Mouse (Mus musculus): ENCODE data around the gene Rsl1. TPM values are rescaled to one million over a fixed set of nuclear protein-coding genes. Genes with fewer than 3 reads are reported as not detected.
"Not testable (repeated sequence)": the region's sequence is repeated elsewhere in the genome, so short reads cannot be mapped to it uniquely, and the experiment has no call there.

The Rsl1 gene
- total RNA-seq (2018; cell fraction: chromatin; rRNA removed): 10 to 100 TPM in 2 of 26 experiments, 1 to 10 TPM in 24; 2.8 to 17.2 (median 7.1) TPM
- 10 to 100 TPM in 11 of 26 experiments, 1 to 10 TPM in 15; 5.6 to 13.8 (median 9.7) TPM for total RNA-seq (2018; cell fraction: cytosol; rRNA removed)
- 10 to 100 TPM in 9 of 26 experiments, 1 to 10 TPM in 17; 3.0 to 18.9 (median 8.9) TPM for total RNA-seq (2018; cell fraction: nucleus; rRNA removed)
- 6.0 to 10.7 TPM (median 8.7 TPM) in 3 replicates for polyA plus RNA-seq (2018)

DNA sequence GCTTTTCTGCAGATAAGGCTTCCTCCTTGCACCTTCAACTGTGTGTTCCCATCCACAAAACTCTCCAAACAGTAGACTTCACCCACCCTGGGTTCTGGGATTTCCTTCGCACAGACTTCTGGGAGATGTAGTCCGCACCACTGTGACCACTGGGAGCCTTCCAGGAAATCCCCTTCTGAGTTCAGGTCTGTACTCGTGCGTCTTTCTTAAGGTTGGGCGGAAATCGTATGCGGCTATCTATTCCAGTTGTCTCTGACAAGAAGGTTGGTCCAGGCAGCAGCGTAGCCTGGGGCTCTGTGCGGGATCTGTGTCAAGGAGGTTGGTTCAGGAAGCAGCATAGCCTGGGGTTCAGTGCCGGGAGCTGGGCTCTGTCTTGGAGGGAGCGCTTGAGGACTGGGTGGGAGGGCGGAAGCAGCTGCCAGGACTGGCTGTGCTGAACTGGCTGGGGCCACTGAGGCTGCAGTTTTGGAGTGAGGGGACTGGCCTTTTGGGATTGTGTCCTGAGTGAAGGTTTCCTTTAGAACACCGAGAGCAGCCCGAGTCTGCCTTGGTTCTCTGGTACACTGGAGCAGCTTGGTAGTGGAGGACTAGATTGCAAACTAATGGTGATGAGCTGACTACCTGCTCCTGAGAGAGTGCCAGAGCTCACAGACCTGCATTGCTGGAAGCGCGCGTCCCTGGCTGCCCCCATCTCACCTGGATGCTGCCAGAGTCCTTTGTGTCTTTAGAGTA, at the start of gene Rsl1:
Gene Rsl1 (plus strand): TSS at position 192 of the 732 bp plus-strand sequence.
- Histone ChIP-seq H3K79me2 (ENCODE audit: inconsistent target) (peaks cover 23% of the 10 kb centered on the region; the same call in 1 of the 2 replicates), H3K36me3 (ENCODE audit: inconsistent target) (peaks cover 12% of the 10 kb centered on the region; the same call in 1 of the 2 replicates), H3K4me3 (ENCODE audit: inconsistent target) (peak within 1 kb of the TSS; percentile 73), H3K27ac (peak within 1 kb of the TSS; percentile 52)
- under 1% methylated on average over 17 of the region's 17 CpGs for WGBS (ENCODE audit: missing documents)

DNA sequence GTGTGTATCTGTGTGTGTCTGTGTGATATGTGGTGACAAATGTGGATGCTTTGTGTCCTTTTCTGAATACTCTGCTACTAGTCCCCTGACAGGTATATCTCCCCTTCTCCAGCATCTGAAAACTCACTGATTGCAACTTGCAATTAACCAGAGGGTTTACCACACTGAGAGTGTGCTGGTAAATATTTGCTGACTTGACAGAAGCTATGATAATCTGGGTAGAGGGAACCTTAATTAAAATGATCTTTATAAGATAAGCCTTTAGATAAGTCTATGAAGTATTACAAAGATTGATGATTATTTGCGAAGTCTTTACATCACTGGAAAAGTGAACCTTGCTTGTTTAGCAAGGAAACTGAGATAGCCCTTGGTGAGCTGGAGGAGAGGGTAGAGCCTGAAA, 48.5 kb upstream of the Rsl1 start:
- WGBS (ENCODE audit: missing documents): 100% methylated on average over 1 of the region's 1 CpGs
- no peak overlapping the region for H3K27ac ChIP-seq
- no peak overlapping the region for H3K4me3 ChIP-seq (ENCODE audit: inconsistent target)
- no peaks in the 10 kb centered on the region for H3K79me2 ChIP-seq (ENCODE audit: inconsistent target)
- no peaks in the 10 kb centered on the region for H3K36me3 ChIP-seq (ENCODE audit: inconsistent target)

DNA sequence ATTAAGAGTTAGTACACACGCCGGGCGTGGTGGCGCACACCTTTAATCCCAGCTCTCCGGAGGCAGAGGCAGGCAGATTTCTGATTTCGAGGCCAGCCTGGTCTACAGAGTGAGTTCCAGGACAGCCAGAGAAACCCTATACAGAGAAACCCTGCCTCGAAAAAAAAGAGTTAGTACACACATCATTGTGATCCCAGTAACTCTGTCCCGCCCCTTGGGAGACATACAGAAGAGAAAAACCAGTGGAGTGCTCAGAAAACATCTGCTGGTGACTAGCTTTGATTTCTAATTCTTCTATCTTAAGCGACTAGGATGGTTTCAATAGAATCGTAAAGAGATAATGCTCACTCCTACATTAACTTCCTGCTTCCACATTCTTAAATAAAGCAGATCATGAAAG, 45.5 kb upstream of the Rsl1 start:
- not testable (repeated sequence) for H3K27ac ChIP-seq
- WGBS (ENCODE audit: missing documents): 82% methylated on average over 10 of the region's 10 CpGs
- peak overlapping the region; percentile 85; the same call in 1 of the 2 replicates for H3K4me3 ChIP-seq (ENCODE audit: inconsistent target)

DNA sequence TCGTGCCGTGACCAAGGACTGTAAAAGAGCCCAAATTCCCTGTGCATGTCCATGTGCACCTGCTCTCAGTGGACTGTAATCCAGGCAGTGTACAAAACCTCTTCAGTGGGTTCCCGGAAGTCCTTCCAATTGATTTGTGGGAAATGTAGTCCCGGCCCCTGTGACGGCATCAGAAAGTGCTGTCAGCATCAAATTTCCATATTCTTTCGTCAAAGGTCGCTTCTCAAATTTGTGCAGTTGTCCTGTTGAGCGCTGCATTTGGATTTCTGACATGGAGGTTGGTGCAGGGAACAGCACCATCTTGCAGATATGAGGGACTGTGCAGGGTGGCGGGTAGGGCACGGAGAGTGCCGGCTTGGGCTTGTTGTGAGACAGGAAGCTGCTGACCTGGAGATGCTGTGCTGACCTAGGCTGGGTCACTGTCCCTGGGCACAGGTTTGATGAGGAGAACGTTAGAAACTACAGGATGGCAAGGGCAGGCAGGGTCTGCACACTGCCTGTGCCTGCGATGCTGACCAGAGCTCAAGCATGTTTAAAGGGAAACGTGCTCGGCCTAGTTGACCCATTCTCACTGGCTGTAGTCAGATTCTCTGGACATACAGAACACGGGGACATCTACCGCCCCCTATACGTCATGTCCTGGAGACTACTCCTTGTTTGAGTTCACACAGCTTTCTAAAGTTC, 44.8 kb upstream of the Rsl1 start:
- H3K4me3 ChIP-seq (ENCODE audit: inconsistent target): peak overlapping the region; percentile 85
- H3K79me2 ChIP-seq (ENCODE audit: inconsistent target): no peaks in the 10 kb centered on the region
- no peaks in the 10 kb centered on the region for H3K36me3 ChIP-seq (ENCODE audit: inconsistent target)
- WGBS (ENCODE audit: missing documents): 5% methylated on average over 15 of the region's 18 CpGs
- 0 out of 2 replicates have a peak overlapping the region, but pooled peaks have one; percentile 19 for H3K27ac ChIP-seq

More for the DNA sequence above, 45.5 kb upstream of the Rsl1 start:
- not testable (repeated sequence) for H3K36me3 ChIP-seq (ENCODE audit: inconsistent target); H3K79me2 ChIP-seq (ENCODE audit: inconsistent target)

DNA sequence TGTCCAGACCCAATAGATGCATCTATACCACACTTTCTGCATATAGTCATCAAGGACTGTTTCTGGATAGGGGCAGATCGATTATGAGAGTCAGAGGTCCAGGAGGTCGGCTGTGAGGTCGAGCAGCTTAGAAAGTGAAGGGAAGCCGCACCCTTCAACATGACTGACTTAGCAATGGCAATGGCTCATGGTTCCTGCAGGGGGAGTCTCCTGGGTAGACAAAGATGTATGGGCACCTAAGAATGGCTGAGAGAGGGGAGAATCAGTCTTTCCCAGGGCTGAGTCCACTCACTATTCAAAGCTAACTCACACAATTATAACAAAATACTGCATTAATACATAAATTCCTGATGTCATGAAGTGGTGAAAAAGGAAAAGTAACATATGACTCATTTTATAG, 6.9 kb upstream of the Rsl1 start:
- not testable (repeated sequence) for H3K79me2 ChIP-seq (ENCODE audit: inconsistent target); H3K4me3 ChIP-seq (ENCODE audit: inconsistent target); H3K36me3 ChIP-seq (ENCODE audit: inconsistent target); H3K27ac ChIP-seq
- 29% methylated on average over 4 of the region's 4 CpGs for WGBS (ENCODE audit: missing documents)

DNA sequence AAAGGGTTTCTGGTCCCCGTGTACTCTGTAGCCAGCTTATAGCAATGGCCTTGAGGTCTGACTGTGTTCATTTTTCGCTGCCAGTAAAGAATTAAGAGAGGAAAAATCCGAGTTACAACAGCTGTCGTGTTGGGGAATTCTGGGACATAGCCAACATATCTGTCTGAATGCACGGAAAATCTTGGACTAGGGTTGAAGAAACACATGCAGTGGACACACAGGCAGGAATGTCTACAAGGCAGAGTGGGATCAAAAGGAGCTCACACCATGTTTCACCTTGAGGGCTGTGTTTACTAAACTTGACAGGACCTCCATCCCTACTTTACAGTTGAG, 707 bp downstream of the Rsl1 start:
- H3K4me3 ChIP-seq (ENCODE audit: inconsistent target): peak overlapping the region; percentile 73
- no peak overlapping the region for H3K27ac ChIP-seq
- peaks cover 17% of the 10 kb centered on the region; the same call in 1 of the 2 replicates for H3K36me3 ChIP-seq (ENCODE audit: inconsistent target)
- 44% methylated on average over 5 of the region's 5 CpGs for WGBS (ENCODE audit: missing documents)
- peaks cover 23% of the 10 kb centered on the region; the same call in 1 of the 2 replicates for H3K79me2 ChIP-seq (ENCODE audit: inconsistent target)

DNA sequence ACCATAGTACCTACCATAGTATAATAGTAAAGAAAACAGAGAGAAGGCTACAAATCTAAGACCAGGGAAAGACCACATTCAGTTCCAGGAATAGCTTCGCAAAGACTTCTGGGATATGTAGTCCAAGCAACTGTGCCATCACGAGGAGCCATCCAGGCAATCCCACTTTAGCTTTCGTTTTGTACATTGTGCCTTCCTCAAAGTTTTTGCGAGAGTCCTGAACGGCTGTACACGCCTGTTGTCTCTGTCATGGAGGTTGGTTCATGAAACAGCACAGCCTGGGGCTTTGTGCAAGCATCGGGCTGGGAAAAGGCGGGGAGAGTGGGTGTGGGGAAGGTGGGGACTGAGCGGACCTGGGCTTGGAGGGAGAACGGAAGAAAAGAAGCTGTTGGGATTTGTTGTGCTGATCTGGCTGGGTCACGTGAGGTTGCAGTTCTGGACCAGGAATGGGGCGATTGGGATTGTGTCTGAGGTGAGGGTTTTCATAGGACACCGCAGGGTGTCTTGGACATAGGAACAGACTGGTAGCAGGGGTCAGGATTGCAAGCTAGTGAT, 21.4 kb downstream of the Rsl1 start, which contains the start of gene Zfp455:
Gene Zfp455 (plus strand): TSS at position 167 of the 555 bp plus-strand sequence.
- peak within 1 kb of the TSS; percentile 71 for H3K27ac ChIP-seq
- peak within 1 kb of the TSS; percentile 92 for H3K4me3 ChIP-seq (ENCODE audit: inconsistent target)
- 3% methylated on average over 13 of the region's 13 CpGs for WGBS (ENCODE audit: missing documents)
- H3K36me3 ChIP-seq (ENCODE audit: inconsistent target): no peaks in the 10 kb centered on the region
- H3K79me2 ChIP-seq (ENCODE audit: inconsistent target): peaks cover 12% of the 10 kb centered on the region; the same call in 1 of the 2 replicates

DNA sequence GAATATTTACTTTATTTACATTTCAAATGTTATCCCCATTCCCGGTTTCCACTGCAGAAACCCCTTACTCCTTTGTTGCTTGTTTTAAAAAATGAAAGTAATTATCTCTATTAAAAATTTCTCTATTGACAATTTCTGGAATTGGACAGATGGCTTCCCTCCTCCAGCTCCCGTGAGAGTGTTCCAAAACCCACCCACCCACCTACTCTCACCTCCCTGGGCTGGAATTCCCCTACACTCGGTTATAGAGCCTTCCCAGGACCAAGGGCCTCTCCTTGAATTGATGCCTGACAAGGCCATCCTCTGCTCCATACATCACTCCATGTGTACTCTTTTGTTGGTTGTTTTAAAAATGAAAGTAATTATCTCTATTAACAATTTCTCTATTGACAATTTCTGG, 28.7 kb downstream of the Rsl1 start:
- H3K79me2 ChIP-seq (ENCODE audit: inconsistent target): no peaks in the 10 kb centered on the region
- 97% methylated on average over 3 of the region's 3 CpGs for WGBS (ENCODE audit: missing documents)
- H3K36me3 ChIP-seq (ENCODE audit: inconsistent target): peaks cover 34% of the 10 kb centered on the region; the same call in 1 of the 2 replicates
- no peak overlapping the region for H3K27ac ChIP-seq
- no peak overlapping the region for H3K4me3 ChIP-seq (ENCODE audit: inconsistent target)

DNA sequence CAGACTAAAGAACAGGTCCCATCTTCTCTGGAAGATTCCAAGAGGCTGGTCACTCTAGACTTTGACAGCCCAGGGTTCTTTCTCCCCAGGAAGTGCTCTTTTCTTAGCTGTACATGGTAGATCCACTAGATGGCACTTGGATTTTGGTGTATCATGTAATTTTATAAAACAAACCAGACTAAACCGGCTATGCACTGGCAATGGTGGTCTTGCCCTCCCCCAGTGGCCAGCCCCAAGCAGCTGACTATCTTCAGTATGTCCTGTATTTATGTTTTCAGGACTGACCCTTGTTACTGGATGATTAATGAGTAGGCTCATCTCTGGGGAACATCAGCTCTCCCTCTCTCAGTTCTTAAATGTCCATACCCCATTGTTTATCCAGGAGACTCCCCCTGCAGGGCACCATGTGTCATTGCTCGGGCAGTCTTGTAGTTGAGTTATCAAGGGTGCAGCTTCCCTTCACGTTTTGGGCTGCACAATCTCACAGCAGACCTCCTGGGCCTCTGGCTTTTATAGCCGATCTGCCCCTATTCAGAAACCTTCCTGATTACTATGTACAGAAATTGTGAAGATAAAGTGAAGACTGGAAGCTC, 41.1 kb downstream of the Rsl1 start:
- H3K79me2 ChIP-seq (ENCODE audit: inconsistent target): no peaks in the 10 kb centered on the region
- 69% methylated on average over 4 of the region's 4 CpGs for WGBS (ENCODE audit: missing documents)
- no peak overlapping the region for H3K4me3 ChIP-seq (ENCODE audit: inconsistent target)
- H3K27ac ChIP-seq: no peak overlapping the region
- no peaks in the 10 kb centered on the region for H3K36me3 ChIP-seq (ENCODE audit: inconsistent target)

Other genes with a start within 250 kb of the Rsl1 start
- gene Zfp712, start 112.0 kb upstream of the Rsl1 start, polyA plus RNA-seq (2018): 0.75 to 2.1 TPM (median 1.5 TPM) in 3 replicates
- 1.1 to 2.6 TPM (median 1.2 TPM) in 3 replicates for gene Zfp708, start 75.2 kb upstream of the Rsl1 start, polyA plus RNA-seq (2018)
- gene Gm28557, start 64.6 kb upstream of the Rsl1 start, polyA plus RNA-seq (2018): 1.6 to 4.1 TPM (median 1.7 TPM) in 3 replicates
- 0.95 to 1.3 TPM (median 1.1 TPM) in 3 replicates for gene Rslcan18, start 56.9 kb upstream of the Rsl1 start, polyA plus RNA-seq (2018)
- gene Zfp759, start 51.5 kb upstream of the Rsl1 start, polyA plus RNA-seq (2018): 1.9 to 4.9 TPM (median 2.7 TPM) in 3 replicates
- gene Zfp455, start 21.3 kb downstream of the Rsl1 start, polyA plus RNA-seq (2018): 4.4 to 6.6 TPM (median 5.4 TPM) in 3 replicates
- gene Zfp458, start 105.3 kb downstream of the Rsl1 start, polyA plus RNA-seq (2018): 1.3 to 2.5 TPM (median 1.3 TPM) in 3 replicates
- not detected in 3 replicates for gene Zfp457, start 133.3 kb downstream of the Rsl1 start, polyA plus RNA-seq (2018)
- 2.8 to 5.1 TPM (median 3.8 TPM) in 3 replicates for gene Zfp595, start 159.4 kb downstream of the Rsl1 start, polyA plus RNA-seq (2018)
- gene Gm28044, start 187.4 kb downstream of the Rsl1 start, polyA plus RNA-seq (2018): not detected in 3 replicates
- 2.7 to 4.7 TPM (median 4.4 TPM) in 3 replicates for gene Zfp953, start 187.4 kb downstream of the Rsl1 start, polyA plus RNA-seq (2018)
- 0.44 to 0.63 TPM in 2 of 3 replicates, not detected in the other for gene Gm28041, start 202.6 kb downstream of the Rsl1 start, polyA plus RNA-seq (2018)
- gene Zfp456, start 202.6 kb downstream of the Rsl1 start, polyA plus RNA-seq (2018): 2.0 to 3.9 TPM (median 3.4 TPM) in 3 replicates
- gene Zfp429, start 226.6 kb downstream of the Rsl1 start, polyA plus RNA-seq (2018): 6.7 to 16.2 TPM (median 12.5 TPM) in 3 replicates
- 0.06 to 0.61 TPM (median 0.37 TPM) in 3 replicates for gene Zfp459, start 248.2 kb downstream of the Rsl1 start, polyA plus RNA-seq (2018)

All from macrophage (primary cell).